ENCODE assay signal across 9 mouse cellular contexts in genomic region chr7:123298225-123298624, GRCm38 (mm10).
DNase-seq lines count a peak whose midpoint lies in the region; ATAC-seq lines count a peak whose summit lies in the region.
"Had no signal": no experiment of that assay in that cellular context is flagged by ENCODE, and none has a peak within 500 bp of the region (broad histone marks: within the 10 kb centered on the region; RNA-seq: fewer than 3 reads in every experiment).

No protein-coding gene starts in this region.

- ATAC-seq in monocyte, adult 5-6 weeks (replicated peaks; ENCODE audit: insufficient number of reproducible peaks, low FRiP score, low TSS enrichment, poor library complexity, severe bottlenecking) = no peak
- no peak for ATAC-seq in intestine, embryonic 15.5 days

- no peak overlapping the region for H3K27ac ChIP-seq in intestine, embryonic 15.5 days

- peaks cover 29% of the 10 kb centered on the region for H3K36me3 ChIP-seq in intestine, embryonic 15.5 days

- no peak overlapping the region for H3K4me2 ChIP-seq in intestine, embryonic 15.5 days (replicated peaks)

- no peaks in the 10 kb centered on the region for H3K4me1 ChIP-seq in intestine, embryonic 15.5 days (replicated peaks)

- H3K4me3 ChIP-seq in intestine, embryonic 15.5 days (replicated peaks) = no peak overlapping the region

- H3K27me3 ChIP-seq in intestine, embryonic 15.5 days (replicated peaks) = no peaks in the 10 kb centered on the region

- intact Hi-C loops in heart, postnatal 14 days (cut with DNase I) = loop anchor here (5.0 kb wide), 1 partner anchor 169 kb away; no protein-coding TSS in a partner anchor

- H3K9ac ChIP-seq in intestine, embryonic 15.5 days = no peak overlapping the region

- WGBS in intestine, embryonic 15.5 days = 69% methylated on average over 3 of the region's 3 CpGs

- DNase-seq in kidney, postnatal 10 days = peak; percentile 44
- no peak for DNase-seq in kidney, postnatal 4 days
- peak; percentile 85 for DNase-seq in adrenal gland, adult 2 months
- DNase-seq in cerebellum, postnatal 14 days = peak; percentile 55 to 58
- peak; percentile 50 to 65 for DNase-seq in heart, postnatal 14 days
- DNase-seq in ovary, postnatal 14 days (ENCODE audit: low spot score) = no peak

- no peaks in the 10 kb centered on the region for H3K9me3 ChIP-seq in intestine, embryonic 15.5 days
- H3K9me3 ChIP-seq: G1E had no signal

Comparison
In these comparisons a context has a peak if more than half of its experiments do, and no peak if none do; other contexts are left out.
1. DNase-seq: peak in kidney, postnatal 10 days (single experiment), adrenal gland, adult 2 months (single experiment), cerebellum, postnatal 14 days (2 of 2) and heart, postnatal 14 days (2 of 2); none in kidney, postnatal 4 days (0 of 2) and ovary, postnatal 14 days (single experiment).